Mouse (Mus musculus): Measurements from ENCODE around the gene Itih4.

- TF ChIP-seq CTCF (IDR thresholded peaks at IDR 0.05; ENCODE audit: extremely low read depth, insufficient read length, insufficient replicate concordance, low read depth, low read length) (no peak), POLR2A (IDR thresholded peaks at IDR 0.05; ENCODE audit: low read depth, low read length) (no peak)
Measured at GRCm38 (mm10) chr14:30913404-30913803, 27.1 kb downstream of the Itih4 start.

Data from small intestine, adult 2 months (tissue).